Mouse (Mus musculus): ENCODE measurements around the gene Gm572. TPM values are rescaled to one million over a fixed set of nuclear protein-coding genes. Genes with fewer than 3 reads are reported as not detected.

Gm572 gene
- polyA plus RNA-seq (2014; fragmentation: Illumina TruSeq; extraction: RNeasy Lipid Tissue Mini Kit (QIAGEN cat#74804); ENCODE audit: low replicate concordance), result not detected

DNA sequence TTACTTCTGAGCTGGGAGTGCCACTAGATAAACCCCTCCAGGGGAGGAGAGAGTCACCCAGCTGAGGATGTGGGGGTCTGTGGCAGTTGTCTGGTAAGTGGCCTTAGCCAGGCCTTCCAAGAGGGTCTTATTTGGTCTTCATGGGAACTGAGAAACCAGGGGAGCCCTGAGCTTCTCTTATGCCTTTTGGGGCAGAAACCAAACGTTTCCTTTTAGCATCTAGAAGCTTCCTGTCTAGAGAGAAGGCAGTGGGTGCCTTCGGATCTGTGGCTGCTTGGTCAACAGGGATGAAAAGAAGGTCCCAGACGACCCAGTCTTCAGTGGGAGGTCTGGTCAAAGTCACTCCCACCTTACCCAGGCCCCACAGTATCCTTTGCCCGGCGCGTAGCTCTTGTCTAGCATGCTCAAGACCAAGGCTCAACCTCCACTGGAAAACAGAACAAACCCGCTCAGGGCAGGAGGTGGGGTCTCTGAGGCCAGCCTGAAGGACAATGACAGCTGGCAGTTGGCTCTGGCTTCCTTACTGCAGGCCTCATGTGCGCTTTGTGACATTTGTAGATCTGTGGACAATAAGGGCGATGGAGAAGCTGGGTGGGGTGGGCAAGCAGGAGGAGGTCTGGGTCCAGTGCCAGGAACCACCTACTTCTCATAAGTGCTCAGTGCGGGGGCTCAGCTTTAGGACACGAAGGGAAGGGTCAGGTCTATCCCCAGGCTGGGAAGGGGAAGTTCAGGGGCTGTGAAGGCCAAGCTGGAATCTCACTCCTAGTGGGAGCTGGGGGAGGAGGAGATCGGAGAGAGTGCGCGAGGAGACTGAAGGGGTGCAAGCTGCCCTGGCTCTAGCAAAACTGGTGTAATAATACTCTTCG is at the start of gene Gm572:
Gene Gm572 (plus strand): TSS at position 27 of the 866 bp plus-strand sequence.

DNA sequence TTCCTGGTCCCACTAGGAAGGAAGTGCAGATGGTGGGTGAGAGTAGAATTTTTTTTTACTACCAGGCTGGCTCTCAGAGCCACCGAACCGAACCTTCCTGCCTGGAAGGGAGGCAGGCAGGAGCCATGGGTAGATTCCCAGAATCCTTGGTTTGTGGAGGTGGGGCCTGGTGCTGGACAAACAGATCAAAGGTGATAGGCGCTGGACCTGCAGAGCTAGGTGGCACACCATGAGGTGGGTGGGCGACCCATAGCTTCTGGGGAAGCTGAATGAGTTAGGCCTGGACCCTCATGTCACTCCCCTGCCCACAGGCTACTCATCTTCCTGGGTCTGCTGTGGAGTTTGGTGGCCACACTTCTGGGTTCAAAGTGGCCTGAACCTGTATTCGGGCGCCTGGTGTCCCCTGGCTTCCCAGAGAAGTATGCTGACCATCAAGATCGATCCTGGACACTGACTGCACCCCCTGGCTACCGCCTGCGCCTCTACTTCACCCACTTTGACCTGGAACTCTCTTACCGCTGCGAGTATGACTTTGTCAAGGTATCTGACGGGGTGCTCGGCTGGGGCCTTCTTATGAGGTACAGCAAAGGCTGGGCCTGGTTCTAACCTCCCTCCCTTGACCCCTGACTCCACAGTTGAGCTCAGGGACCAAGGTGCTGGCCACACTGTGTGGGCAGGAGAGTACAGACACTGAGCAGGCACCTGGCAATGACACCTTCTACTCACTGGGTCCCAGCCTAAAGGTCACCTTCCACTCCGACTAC is 40.6 kb upstream of the Gm572 start, which contains the start of gene Masp2:
Gene Masp2 (plus strand): TSS at position 198 of the 764 bp plus-strand sequence.

DNA sequence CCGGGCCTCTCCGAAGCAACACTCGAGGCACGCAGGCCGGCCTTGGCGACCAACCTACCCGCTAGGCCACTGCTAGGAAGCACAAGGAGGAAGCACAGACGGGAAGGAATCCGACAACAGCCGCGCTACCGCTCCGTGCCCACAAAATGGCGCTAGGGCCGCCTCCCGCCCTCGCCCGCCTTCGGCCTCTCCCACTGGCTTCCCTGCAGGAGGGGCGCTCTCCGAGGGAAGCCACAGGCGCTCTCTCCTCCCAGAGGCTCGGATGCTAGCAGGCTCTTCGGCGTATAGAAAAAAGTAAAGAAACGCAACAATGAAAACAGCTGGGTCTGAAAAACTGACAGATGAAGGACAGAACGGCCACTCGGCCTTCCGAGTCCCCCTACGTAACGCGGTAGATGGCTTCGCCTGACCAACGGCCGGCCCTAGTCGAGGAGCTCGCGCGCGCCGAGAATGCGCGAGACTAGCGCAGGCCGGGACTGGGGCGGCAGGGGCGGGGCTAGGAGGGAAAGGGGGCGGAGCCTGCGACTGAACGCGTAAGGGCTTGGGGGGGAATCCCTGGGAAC is 16.4 kb upstream of the Gm572 start, which contains the start of gene Tardbp:
Gene Tardbp (minus strand): TSS at position 397 of the 563 bp plus-strand sequence.

Other genes starting within 250 kb of the Gm572 start
- gene Ubiad1, start 198.5 kb upstream of the Gm572 start, polyA plus RNA-seq (2014; fragmentation: Illumina TruSeq; extraction: RNeasy Lipid Tissue Mini Kit (QIAGEN cat#74804); ENCODE audit: low replicate concordance), result 2.0 TPM
- gene Mtor, start 194.7 kb upstream of the Gm572 start, polyA plus RNA-seq (2014; fragmentation: Illumina TruSeq; extraction: RNeasy Lipid Tissue Mini Kit (QIAGEN cat#74804); ENCODE audit: low replicate concordance), result 3.1 TPM
- not detected for gene Angptl7, start 142.9 kb upstream of the Gm572 start, polyA plus RNA-seq (2014; fragmentation: Illumina TruSeq; extraction: RNeasy Lipid Tissue Mini Kit (QIAGEN cat#74804); ENCODE audit: low replicate concordance)
- 2.7 TPM for gene Exosc10, start 84.9 kb upstream of the Gm572 start, polyA plus RNA-seq (2014; fragmentation: Illumina TruSeq; extraction: RNeasy Lipid Tissue Mini Kit (QIAGEN cat#74804); ENCODE audit: low replicate concordance)
- gene Srm, start 51.8 kb upstream of the Gm572 start, polyA plus RNA-seq (2014; fragmentation: Illumina TruSeq; extraction: RNeasy Lipid Tissue Mini Kit (QIAGEN cat#74804); ENCODE audit: low replicate concordance), result not detected
- not detected for gene Masp2, start 40.8 kb upstream of the Gm572 start, polyA plus RNA-seq (2014; fragmentation: Illumina TruSeq; extraction: RNeasy Lipid Tissue Mini Kit (QIAGEN cat#74804); ENCODE audit: low replicate concordance)
- 835 TPM for gene Tardbp, start 16.3 kb upstream of the Gm572 start, polyA plus RNA-seq (2014; fragmentation: Illumina TruSeq; extraction: RNeasy Lipid Tissue Mini Kit (QIAGEN cat#74804); ENCODE audit: low replicate concordance)
- gene Casz1, start 161.1 kb downstream of the Gm572 start, polyA plus RNA-seq (2014; fragmentation: Illumina TruSeq; extraction: RNeasy Lipid Tissue Mini Kit (QIAGEN cat#74804); ENCODE audit: low replicate concordance), result 12.6 TPM